Mouse (Mus musculus): ENCODE measurements around the gene Fam234b.

DNA sequence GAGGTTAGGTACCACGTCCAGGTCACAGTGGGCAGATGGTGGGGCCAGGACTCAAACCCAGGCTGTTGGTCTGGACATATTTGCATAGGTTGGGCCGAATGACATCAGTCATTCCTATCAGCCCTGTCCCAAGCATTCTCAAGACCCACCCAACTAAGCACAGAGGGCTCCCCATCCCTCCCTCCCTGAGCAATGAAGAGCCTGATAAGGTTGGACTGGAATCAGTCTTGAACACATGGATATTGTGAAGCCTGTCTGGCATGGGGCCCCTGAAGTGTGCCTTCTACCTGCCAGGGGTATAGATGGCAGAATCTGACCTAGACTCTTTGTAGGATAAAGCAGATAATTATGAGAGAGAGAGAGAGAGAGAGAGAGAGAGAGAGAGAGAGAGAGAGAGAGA, 32.1 kb upstream of the Fam234b start:
- TF ChIP-seq ZC3H11A (IDR thresholded peaks at IDR 0.05; ENCODE audit: borderline replicate concordance, low read depth, low read length) (no peak), CHD2 (IDR thresholded peaks at IDR 0.05; ENCODE audit: low read depth, low read length) (no peak), ZNF384 (IDR thresholded peaks at IDR 0.05; ENCODE audit: low read depth, low read length) (no peak), HCFC1 (IDR thresholded peaks at IDR 0.05; ENCODE audit: borderline replicate concordance, insufficient read depth, low read length) (no peak)
